Mouse (Mus musculus) stomach, embryonic 15.5 days (tissue): Measurements from ENCODE around the gene Kin. TPM values are rescaled to one million over a fixed set of nuclear protein-coding genes. Genes with fewer than 3 reads are reported as not detected.

Experiments used
- ATAC-seq: fragments of 200-750 bp; cut with Nextera tagmentation; 2 replicates; pipeline ENCODE4 v1.8.0; 2017; ENCODE audit warnings: low read depth, moderate number of reproducible peaks, moderate TSS enrichment; ENCODE audit not compliant: insufficient read depth, low FRiP score
- H3K27ac ChIP-seq: fragments of 300-500 bp; sonication (generic); 2 replicates; pipeline ENCODE4 v1.5.1; 2015; ENCODE audit warnings: mild to moderate bottlenecking, inconsistent platforms
- H3K27me3 ChIP-seq: fragments of 300-500 bp; sonication (generic); replicated peaks from 2 replicates; pipeline ENCODE4 v1.6.1; 2015; ENCODE audit warnings: inconsistent platforms
- H3K36me3 ChIP-seq: fragments of 300-500 bp; sonication (generic); 2 replicates; pipeline ENCODE4 v1.6.1; 2015; ENCODE audit warnings: inconsistent platforms
- H3K4me1 ChIP-seq: fragments of 300-500 bp; sonication (generic); 2 replicates; pipeline ENCODE4 v1.6.1; 2015; ENCODE audit warnings: inconsistent platforms
- H3K4me2 ChIP-seq: fragments of 300-500 bp; sonication (generic); 2 replicates; pipeline ENCODE4 v1.6.1; 2015; ENCODE audit warnings: mild to moderate bottlenecking, inconsistent platforms
- H3K4me3 ChIP-seq: fragments of 300-500 bp; sonication (generic); replicated peaks from 2 replicates; pipeline ENCODE4 v1.5.1; 2015; ENCODE audit warnings: inconsistent platforms
- H3K9ac ChIP-seq: fragments of 300-500 bp; sonication (generic); 2 replicates; pipeline ENCODE4 v1.6.1; 2015; ENCODE audit warnings: inconsistent platforms
- H3K9me3 ChIP-seq: fragments of 300-500 bp; sonication (generic); 2 replicates; pipeline ENCODE4 v1.6.1; 2016; ENCODE audit warnings: inconsistent platforms
- whole genome bisulfite sequencing: fragments of 180-500 bp; shearing (Covaris S2); methylation state at CpG from one replicate; pipeline ENCODE4 v1.1.7; 2015; 5-methylcytosine and 5-hydroxymethylcytosine counted together
- polyA plus RNA-seq: library from polyadenylated mRNA; unstranded; fragments of >200 nt; fragmentation: Nextera tagmentation; extraction: Ambion mirVana; gene quantifications from 2 replicates; pipeline ENCODE4 v1.2.1, GENCODE M21; 2015

The Kin gene
- polyA plus RNA-seq, 1 experiment from 2014 or later, result 31.1 TPM

DNA sequence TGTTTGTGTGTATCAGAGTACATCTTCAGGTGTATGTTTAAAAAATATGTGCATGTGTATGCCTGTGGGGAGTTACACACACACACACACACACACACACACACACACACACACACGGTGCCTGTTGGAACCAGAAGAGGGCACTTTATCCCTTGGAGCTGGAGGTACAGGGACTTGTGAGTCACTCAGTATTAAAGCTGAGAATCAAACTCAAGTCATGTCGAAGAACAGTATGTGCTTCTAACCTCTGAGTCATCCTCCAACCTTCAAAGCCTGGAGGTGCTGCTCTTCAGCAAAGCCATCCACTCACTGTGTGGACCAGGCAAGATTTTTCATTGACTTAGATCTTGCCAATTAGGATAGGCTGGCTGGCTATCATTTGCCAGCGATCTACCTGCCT, 41.4 kb downstream of the Kin start:
- Histone ChIP-seq H3K27ac (no peak overlapping the region), H3K9ac (no peak overlapping the region), H3K4me1 (no peaks in the 10 kb centered on the region), H3K9me3 (no peaks in the 10 kb centered on the region), H3K27me3 (no peaks in the 10 kb centered on the region), H3K4me2 (no peak overlapping the region), H3K4me3 (no peak overlapping the region), H3K36me3 (no peaks in the 10 kb centered on the region)
- no peak for ATAC-seq
- 67% methylated on average over 3 of the region's 3 CpGs for WGBS

- Histone ChIP-seq H3K4me3 (no peak overlapping the region), H3K4me1 (no peaks in the 10 kb centered on the region), H3K36me3 (no peaks in the 10 kb centered on the region), H3K9me3 (no peaks in the 10 kb centered on the region), H3K9ac (no peak overlapping the region), H3K4me2 (no peak overlapping the region), H3K27ac (no peak overlapping the region), H3K27me3 (no peaks in the 10 kb centered on the region)
- ATAC-seq, result no peak; the same call in 1 of the 2 replicates
- WGBS, result 84% methylated on average over 4 of the region's 4 CpGs
Observed at GRCm38 (mm10) chr2:10126122-10126521, 45.7 kb downstream of the Kin start.

DNA sequence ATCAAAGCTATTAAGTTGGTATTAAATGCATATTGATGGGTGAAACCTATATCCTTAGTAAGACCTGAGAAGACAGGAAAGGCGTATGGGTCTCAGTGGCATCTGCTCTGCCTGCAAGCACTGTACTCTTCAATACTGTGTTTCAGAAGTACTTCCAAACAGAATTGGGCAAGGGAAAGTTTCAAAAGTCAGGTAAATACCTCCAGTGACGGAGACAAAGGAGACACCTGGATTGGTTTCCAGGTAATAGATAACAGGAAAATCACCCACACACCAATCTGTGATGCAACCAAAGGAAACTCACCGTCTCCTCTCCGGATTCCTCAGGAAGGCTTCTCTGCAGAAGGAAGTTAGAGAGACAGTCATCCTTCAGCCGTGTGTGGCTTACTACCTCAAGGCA, 47.1 kb downstream of the Kin start:
- Histone ChIP-seq H3K27me3 (no peaks in the 10 kb centered on the region), H3K4me1 (no peaks in the 10 kb centered on the region), H3K4me3 (no peak overlapping the region), H3K9ac (no peak overlapping the region), H3K4me2 (no peak overlapping the region), H3K9me3 (no peaks in the 10 kb centered on the region), H3K27ac (no peak overlapping the region), H3K36me3 (no peaks in the 10 kb centered on the region)
- no peak for ATAC-seq
- WGBS, result 85% methylated on average over 5 of the region's 5 CpGs

DNA sequence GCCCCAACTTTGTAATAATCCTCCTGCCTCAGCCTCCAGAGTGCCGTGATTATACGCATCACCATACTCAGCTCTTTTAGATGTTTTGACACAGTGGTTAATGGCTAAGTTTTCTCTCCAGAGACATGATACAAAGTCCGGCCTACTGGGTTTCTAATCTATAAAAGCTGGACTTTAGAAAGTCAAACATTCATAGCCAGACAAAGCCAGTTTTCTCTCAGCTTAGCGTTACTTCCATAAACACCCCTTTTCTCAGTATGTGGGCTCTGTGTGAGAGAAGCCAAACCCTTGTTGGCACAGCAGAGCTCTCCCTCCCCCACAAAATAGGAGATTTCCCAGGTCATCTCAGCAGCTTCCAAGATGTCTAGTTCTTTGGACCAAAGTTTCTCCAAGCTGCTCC, 48.2 kb downstream of the Kin start:
- Histone ChIP-seq H3K4me1 (no peaks in the 10 kb centered on the region), H3K36me3 (no peaks in the 10 kb centered on the region), H3K9ac (no peak overlapping the region), H3K4me3 (no peak overlapping the region), H3K4me2 (no peak overlapping the region), H3K9me3 (no peaks in the 10 kb centered on the region), H3K27ac (no peak overlapping the region), H3K27me3 (no peaks in the 10 kb centered on the region)
- WGBS, result 58% methylated on average over 4 of the region's 4 CpGs
- no peak for ATAC-seq

DNA sequence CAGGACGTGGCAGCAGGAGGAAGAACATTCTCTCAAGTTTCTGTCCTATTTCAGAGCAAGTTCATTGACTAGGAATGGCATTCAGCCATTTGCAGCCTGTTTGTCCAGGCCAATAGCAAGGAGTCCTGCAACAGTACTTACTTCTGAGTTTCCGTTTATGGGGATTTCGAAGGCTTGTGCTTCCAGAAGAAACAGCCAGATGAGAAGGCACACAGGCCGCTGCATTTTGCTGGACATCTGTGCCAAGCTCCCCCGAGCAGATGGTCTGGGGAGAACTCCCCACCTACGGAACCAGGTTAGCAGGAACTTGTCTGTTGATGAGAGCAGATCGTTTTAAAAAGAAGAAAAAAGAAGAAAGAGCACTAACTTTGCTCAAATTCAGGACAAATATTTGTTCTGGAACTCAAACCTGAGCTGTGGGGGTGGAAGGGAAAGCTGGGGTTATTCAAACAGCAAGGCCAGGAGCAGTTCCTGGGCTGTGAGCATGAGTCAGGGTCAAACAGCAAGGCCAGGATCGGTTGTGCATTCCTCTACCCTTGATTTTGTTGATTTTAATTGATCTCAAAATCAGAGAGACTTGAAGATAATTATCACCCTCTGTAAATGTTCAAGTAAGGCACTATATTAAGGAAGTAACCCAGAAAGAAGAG, 50.1 kb downstream of the Kin start:
- H3K27me3 ChIP-seq, result no peaks in the 10 kb centered on the region
- no peak overlapping the region for H3K9ac ChIP-seq
- H3K9me3 ChIP-seq, result no peaks in the 10 kb centered on the region
- no peak overlapping the region for H3K4me3 ChIP-seq
- H3K27ac ChIP-seq, result 0 out of 2 replicates have a peak overlapping the region, but pooled peaks have one; percentile 32
- H3K4me2 ChIP-seq, result no peak overlapping the region
- no peak; the same call in 1 of the 2 replicates for ATAC-seq
- H3K4me1 ChIP-seq, result no peaks in the 10 kb centered on the region
- no peaks in the 10 kb centered on the region for H3K36me3 ChIP-seq
- WGBS, result 47% methylated on average over 8 of the region's 8 CpGs

DNA sequence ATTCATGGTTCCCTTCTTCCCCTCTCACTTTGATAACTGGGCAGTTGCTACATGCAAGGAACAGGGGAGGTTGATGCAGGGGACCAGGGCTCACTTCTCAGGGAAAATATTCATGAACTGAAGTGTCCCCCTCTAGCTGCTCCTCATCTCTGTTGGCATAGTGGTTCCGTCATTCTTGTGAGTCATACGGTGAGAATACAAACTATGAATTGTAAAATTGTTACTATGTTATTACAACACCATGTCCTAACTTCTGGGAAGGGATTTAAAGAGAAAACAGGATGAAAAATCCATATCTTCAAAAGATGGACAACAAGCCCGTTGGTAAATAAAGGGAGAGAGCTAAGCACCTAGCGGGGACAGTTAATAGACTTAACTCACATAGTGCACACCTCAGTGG, 50.9 kb downstream of the Kin start, which contains the start of gene Itih2:
Gene Itih2 (minus strand): TSS at position 101 of the 400 bp plus-strand sequence.
- WGBS, result 81% methylated on average over 4 of the region's 4 CpGs
- Histone ChIP-seq H3K27ac (0 out of 2 replicates have a peak within 1 kb of the TSS, but pooled peaks have one; percentile 32), H3K4me2 (no peak within 1 kb of the TSS)

DNA sequence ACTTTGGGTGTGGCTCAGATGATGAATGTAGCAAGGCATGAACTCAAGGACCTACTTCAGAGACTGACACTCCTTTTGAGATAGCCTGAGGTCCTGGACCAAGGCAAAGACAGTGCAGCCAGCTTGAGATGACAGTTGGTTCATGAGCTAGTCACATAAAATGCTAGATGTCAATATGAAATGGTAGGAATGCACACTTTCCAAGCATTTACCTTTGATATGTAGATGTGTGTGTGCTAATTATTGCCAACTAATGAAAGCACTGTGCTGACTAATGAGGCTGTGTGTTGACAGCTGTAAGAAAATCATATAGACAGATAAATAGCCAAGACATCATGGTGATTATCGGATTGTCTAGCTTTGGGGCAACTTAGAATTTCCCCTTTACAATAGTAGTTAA, 51.7 kb downstream of the Kin start:
- Histone ChIP-seq H3K27me3 (no peaks in the 10 kb centered on the region), H3K4me1 (no peaks in the 10 kb centered on the region), H3K4me2 (no peak overlapping the region), H3K27ac (no peak overlapping the region), H3K9ac (no peak overlapping the region), H3K9me3 (no peaks in the 10 kb centered on the region), H3K36me3 (no peaks in the 10 kb centered on the region), H3K4me3 (no peak overlapping the region)
- ATAC-seq, result no peak
- WGBS, result 92% methylated on average over 1 of the region's 1 CpGs

More for the DNA sequence above, 50.9 kb downstream of the Kin start, which contains the start of gene Itih2:
- Histone ChIP-seq H3K9ac (no peak within 1 kb of the TSS), H3K4me1 (no peaks in the 10 kb centered on the region), H3K36me3 (no peaks in the 10 kb centered on the region), H3K4me3 (no peak within 1 kb of the TSS), H3K27me3 (no peaks in the 10 kb centered on the region), H3K9me3 (no peaks in the 10 kb centered on the region)
- no peak for ATAC-seq

DNA sequence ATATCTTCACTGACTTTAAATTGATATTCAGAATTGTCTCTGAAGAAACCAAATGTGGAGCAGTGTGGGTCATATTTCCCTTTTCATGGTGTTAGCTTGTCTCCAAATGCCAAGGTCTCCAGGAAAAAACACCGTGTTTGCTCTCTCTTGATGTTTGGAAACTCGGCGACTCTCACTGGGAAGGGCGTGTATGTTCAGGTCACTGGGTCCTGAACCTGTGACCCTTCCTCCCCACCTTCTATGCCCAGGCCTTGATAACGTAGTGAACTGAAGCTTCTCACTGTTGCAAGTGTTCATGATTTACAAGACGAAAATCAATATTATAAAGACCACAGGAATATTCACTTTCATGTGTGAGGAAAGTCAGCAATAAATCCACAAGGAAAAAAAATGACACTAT, 53.5 kb downstream of the Kin start:
- H3K4me2 ChIP-seq, result no peak overlapping the region
- H3K27me3 ChIP-seq, result no peaks in the 10 kb centered on the region
- H3K9ac ChIP-seq, result no peak overlapping the region
- ATAC-seq, result no peak
- WGBS, result 54% methylated on average over 6 of the region's 6 CpGs
- no peaks in the 10 kb centered on the region for H3K9me3 ChIP-seq
- no peak overlapping the region for H3K27ac ChIP-seq
- H3K4me3 ChIP-seq, result no peak overlapping the region
- H3K36me3 ChIP-seq, result no peaks in the 10 kb centered on the region
- H3K4me1 ChIP-seq, result no peaks in the 10 kb centered on the region

GRCm38 (mm10) chr2:10137320-10137719, 56.9 kb downstream of the Kin start:
- no peak for ATAC-seq
- no peaks in the 10 kb centered on the region for H3K27me3 ChIP-seq
- no peak overlapping the region for H3K4me3 ChIP-seq
- H3K4me1 ChIP-seq, result no peaks in the 10 kb centered on the region
- no peaks in the 10 kb centered on the region for H3K9me3 ChIP-seq
- H3K27ac ChIP-seq, result no peak overlapping the region
- H3K36me3 ChIP-seq, result no peaks in the 10 kb centered on the region
- 77% methylated on average over 2 of the region's 2 CpGs for WGBS
- H3K4me2 ChIP-seq, result no peak overlapping the region
- H3K9ac ChIP-seq, result no peak overlapping the region

- no peak overlapping the region for H3K27ac ChIP-seq
- H3K4me3 ChIP-seq, result no peak overlapping the region
- no peaks in the 10 kb centered on the region for H3K27me3 ChIP-seq
- WGBS, result 74% methylated on average over 5 of the region's 5 CpGs
- H3K9ac ChIP-seq, result no peak overlapping the region
- no peak for ATAC-seq
- no peaks in the 10 kb centered on the region for H3K36me3 ChIP-seq
- H3K9me3 ChIP-seq, result no peaks in the 10 kb centered on the region
- no peaks in the 10 kb centered on the region for H3K4me1 ChIP-seq
- H3K4me2 ChIP-seq, result no peak overlapping the region
Observed at GRCm38 (mm10) chr2:10140456-10140855, 60.1 kb downstream of the Kin start.
